Mouse (Mus musculus) right cerebral cortex, postnatal 36 days (tissue): ENCODE data around the gene Kcnd2.
"Not testable (repeated sequence)": the region's sequence is repeated elsewhere in the genome, so short reads cannot be mapped to it uniquely, and the experiment has no call there.

Experiments
- DNase-seq, 2 experiments: peaks; one replicate each; pipeline ENCODE4 v3.0.0; 2022; ENCODE audit warnings: low spot score in 2 of 2, mixed read lengths in 1 of 2

Gene Kcnd2

GRCm38 (mm10) chr6:21215491-21216191 is at the start of gene Kcnd2:
Kcnd2 (plus strand) TSS chr6:21215503.
- DNase-seq = no peak

DNA sequence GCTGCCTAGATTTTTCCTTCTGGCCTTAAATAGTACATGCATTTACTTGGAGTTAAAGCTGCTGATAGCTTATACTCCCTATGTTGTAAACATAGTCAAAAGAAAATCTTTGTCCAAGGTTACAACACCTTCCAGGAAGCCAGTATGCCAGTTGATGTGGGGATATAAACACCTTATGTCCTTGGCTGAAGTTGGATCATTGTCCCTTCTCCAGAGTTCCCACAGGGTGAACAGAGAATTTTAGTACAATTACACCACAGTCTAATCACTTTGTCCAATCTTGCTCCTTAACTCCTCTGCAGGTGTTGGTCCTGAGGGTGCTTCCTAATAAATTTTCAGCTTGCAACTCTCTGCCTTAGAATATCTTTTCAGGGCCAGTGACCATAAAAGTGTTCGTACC is 48.7 kb upstream of the Kcnd2 start:
- no peak for DNase-seq

DNA sequence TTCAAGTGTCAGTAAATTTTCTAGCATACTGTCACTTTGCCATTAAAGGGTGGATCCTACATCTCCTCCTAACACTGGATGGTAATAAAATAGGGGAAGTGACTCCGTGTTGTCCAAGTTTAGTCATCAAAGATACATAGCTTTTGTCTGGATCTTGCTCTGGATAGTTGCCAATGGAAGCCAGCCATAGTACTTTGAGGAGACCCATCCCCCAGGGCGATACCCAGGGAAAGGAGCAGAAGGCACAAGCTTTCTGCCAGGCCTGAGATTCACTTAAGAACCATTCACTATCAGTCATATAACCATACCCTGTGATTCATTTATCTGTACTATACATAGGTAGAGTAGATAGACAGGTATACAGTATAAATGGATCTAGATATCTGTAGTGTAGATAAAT is 20.0 kb upstream of the Kcnd2 start:
- DNase-seq = no peak

DNA sequence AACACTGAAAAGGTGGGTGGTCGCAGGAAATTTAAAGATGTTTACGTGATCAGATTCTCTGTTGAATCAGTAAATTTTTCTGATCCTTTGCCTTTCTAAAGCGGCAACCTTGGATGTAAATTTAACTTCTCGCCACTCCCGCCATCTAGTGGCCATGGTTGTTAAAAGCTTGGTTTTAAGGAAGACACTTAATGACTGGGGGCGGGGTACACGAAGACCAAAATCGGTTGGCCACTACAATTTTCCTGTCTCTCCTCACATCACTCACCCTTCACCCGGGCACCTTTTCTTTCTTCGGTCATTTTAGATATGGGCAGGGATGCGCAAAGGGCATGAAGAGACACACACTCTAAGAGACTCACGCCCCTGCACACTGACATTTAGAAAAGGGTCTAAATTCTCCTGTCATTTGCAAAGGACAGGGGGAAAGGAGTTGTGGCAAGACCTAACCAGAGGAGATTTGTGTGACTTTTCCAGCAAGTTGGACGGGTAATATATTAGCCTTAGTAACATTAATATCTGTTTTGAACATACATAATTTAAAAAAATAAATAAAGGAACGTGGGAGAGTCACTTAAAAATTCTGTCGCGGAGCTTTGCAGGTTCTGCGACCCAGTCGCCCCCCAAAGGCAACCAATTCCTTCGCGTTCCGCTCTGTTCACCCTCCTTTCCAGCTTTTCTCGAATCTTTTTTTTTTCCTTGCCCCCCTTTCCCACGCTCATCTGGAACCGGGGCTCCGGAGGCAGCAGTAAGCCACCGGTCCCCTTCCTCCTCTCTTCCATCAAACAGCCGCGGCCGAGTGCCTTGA is 1.2 kb upstream of the Kcnd2 start:
- DNase-seq = peak; percentile 64 to 72

- DNase-seq = peak; percentile 73 to 76
Measured at GRCm38 (mm10) chr6:21214673-21215490, 421 bp upstream of the Kcnd2 start.

- no peak for DNase-seq
Measured at GRCm38 (mm10) chr6:21216206-21217020, 1.1 kb downstream of the Kcnd2 start.

DNA sequence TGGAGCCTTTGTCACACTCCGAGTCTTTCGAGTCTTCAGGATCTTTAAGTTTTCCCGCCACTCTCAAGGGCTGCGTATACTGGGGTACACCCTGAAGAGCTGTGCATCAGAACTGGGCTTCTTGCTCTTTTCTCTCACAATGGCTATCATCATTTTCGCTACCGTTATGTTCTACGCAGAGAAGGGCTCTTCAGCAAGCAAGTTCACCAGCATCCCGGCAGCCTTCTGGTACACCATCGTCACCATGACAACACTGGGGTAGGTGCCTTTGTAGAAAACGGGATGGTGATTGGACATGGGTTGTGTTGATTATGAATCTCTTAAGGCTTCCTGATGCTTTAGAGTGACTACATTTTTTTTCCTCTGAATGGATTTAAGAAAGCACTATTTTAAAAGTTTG is 1.9 kb downstream of the Kcnd2 start:
- DNase-seq = no peak

GRCm38 (mm10) chr6:21226124-21226523 is 10.8 kb downstream of the Kcnd2 start:
- no peak for DNase-seq

- no peak for DNase-seq
Measured at GRCm38 (mm10) chr6:21259031-21259430, 43.7 kb downstream of the Kcnd2 start.

GRCm38 (mm10) chr6:21267897-21268296 is 52.6 kb downstream of the Kcnd2 start:
- DNase-seq = no peak

GRCm38 (mm10) chr6:21277343-21277933 is 62.1 kb downstream of the Kcnd2 start:
- no peak for DNase-seq

- no peak for DNase-seq
Measured at GRCm38 (mm10) chr6:21304943-21305342, 89.6 kb downstream of the Kcnd2 start.

DNA sequence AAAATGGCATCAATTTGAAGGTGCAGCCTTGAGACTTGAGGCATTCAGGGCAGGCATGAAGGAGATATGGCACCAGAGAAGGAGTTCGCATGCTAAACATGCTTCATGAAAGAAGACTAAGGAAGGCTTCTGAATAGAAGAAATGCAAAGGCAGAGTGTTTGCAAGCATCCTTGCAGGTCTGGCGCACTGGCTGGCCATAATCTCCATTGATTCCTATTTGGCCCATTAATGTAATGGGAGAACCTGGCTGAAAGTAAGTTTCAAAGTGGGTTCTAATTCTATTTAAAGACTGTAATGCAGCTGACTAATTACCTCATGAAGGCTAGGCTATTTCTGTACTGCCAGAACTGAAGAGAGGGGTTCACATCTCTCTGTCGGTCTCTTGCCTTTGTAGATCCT is 94.9 kb downstream of the Kcnd2 start:
- no peak for DNase-seq

GRCm38 (mm10) chr6:21321407-21321806 is 106.1 kb downstream of the Kcnd2 start:
- no peak for DNase-seq

DNA sequence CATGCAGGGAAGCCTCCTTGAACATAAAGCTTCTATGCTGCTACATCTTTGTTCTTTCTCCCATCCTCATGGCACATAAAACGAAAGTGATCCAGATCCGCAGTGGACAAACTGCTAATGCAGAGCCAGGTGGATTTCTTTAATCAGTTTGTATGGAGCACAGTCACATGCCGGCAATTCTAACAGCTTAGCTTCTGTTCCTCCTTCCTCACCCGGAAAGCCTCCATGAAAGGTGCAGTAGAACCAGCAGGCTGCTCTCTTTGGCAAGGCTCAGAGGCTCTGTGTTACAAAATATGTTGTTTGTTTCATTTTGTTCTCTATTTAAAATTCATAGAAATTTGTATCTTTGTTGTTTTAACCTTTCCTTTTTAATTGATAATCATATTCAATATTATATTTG is 106.9 kb downstream of the Kcnd2 start:
- no peak for DNase-seq

DNA sequence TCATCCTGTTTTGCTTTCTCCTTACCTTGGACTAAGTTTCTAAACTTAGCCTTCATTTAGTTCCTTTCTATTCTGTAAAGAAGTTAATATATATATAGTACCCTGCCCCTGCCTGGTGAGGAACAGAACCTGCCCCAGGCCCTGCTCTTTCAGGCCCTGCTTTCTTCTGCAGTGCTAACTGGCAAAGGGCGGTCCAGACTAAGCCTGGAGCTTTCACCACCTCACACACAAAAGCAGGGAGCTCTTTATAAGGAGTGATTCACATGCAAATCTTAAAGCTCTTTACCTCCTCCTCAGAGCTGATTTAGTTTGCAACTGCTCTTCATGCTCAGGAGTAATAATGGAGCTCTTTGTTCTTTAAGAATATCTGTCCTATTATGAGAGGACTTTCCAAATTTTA is 109.9 kb downstream of the Kcnd2 start:
- DNase-seq = no peak

- DNase-seq = no peak
Measured at GRCm38 (mm10) chr6:21327081-21327737, 111.9 kb downstream of the Kcnd2 start.

GRCm38 (mm10) chr6:21385298-21385697 is 170.0 kb downstream of the Kcnd2 start:
- not testable (repeated sequence) for DNase-seq

GRCm38 (mm10) chr6:21391776-21392175 is 176.5 kb downstream of the Kcnd2 start:
- no peak for DNase-seq

DNA sequence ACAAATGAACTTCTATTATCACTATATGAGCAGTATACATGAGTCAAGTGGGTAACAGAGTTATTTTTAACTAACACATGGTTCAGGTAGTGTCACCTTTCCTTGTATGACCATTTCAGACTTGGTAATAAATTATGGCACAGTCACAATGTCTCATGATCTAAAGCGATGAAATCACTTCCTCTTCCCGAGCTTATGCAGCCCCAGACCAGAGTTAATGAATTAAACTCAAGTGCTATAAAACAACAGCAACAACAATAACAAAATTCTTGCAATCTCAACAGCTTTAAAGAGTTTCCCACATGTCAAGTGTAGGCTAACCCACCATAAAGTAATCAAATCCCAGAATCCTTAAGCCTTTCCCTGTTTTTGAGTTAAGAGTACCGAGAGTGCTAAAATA is 198.4 kb downstream of the Kcnd2 start:
- DNase-seq = no peak

DNA sequence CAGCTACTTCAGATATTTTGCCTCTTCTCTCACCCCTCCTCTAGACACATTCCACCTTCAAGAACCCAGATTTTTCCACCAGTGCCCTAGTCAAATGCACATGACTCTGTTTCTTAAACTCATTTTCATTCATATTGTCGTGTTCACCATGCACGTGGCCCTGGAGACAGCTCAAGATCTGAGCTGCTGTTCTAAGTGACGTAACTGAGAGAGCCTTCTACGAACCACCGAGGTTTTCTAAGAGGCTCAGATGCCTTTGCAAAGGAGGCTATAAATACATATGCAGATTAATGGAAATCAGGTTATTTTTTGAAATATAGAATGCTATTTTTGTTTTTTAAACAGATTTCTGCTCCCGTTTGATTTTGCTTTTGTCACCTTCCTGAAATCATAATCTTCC is 202.9 kb downstream of the Kcnd2 start:
- peak; percentile 11 to 67 for DNase-seq
